In the genomic region with DNA sequence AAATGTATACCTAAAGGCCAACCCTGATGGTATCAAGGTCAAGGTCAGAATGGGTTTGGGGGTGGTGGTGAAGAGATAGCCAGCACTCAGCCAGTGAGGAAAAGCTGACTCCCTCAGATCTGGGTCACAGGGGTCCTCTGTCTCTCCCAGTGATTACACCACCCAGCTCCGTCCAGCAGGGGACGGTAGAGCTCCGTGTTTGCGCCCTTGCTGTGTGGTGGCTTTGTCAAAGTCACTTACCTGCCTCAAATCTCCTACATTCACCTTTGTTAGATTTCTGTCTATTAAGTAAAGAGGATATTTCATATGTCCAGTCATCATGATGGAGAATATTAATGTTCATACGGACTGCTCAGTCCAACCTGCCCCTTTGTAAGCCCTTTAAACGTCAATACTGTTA, we compare ENCODE assay signal across 9 mouse cellular contexts. TPM values are rescaled to one million over a fixed set of nuclear protein-coding genes. Genes with fewer than 3 reads are reported as not detected.
DNase-seq lines count a peak whose midpoint lies in the region; ATAC-seq and TF ChIP-seq lines count a peak whose summit lies in the region.
"Had no signal": no experiment of that assay in that cellular context is flagged by ENCODE, and none has a peak within 500 bp of the region (broad histone marks: within the 10 kb centered on the region; RNA-seq: fewer than 3 reads in every experiment).

No protein-coding gene starts in this region.

- no peak overlapping the region for H3K4me3 ChIP-seq in gastrocnemius, adult 2 months
- no peak overlapping the region for H3K4me3 ChIP-seq in bone marrow, adult 2 months (replicated peaks; ENCODE audit: control insufficient read depth, low read depth, low read length)
- H3K4me3 ChIP-seq in hindbrain, postnatal 0 days (ENCODE audit: low read length), result no peak overlapping the region
- H3K4me3 ChIP-seq: limb, embryonic 12.5 days had no signal

- H3K36me3 ChIP-seq in hindbrain, postnatal 0 days (ENCODE audit: insufficient read depth, low read length), result no peaks in the 10 kb centered on the region
- H3K36me3 ChIP-seq: limb, embryonic 12.5 days had no signal

- no peaks in the 10 kb centered on the region; the same call in 1 of the 2 replicates for H3K4me1 ChIP-seq in bone marrow, adult 2 months (ENCODE audit: control insufficient read depth, insufficient read depth, low read length)
- H3K4me1 ChIP-seq in hindbrain, postnatal 0 days (ENCODE audit: insufficient read depth, low read length), result no peaks in the 10 kb centered on the region

- no peak for ATAC-seq in hindbrain, postnatal 0 days

- TF ChIP-seq POLR2A in bone marrow, adult 2 months (IDR thresholded peaks at IDR 0.05; ENCODE audit: borderline replicate concordance, control insufficient read depth, low read depth, low read length), result no peak

- TF ChIP-seq CTCF in gastrocnemius, adult 2 months (IDR thresholded peaks at IDR 0.05), result peak; percentile 98
- TF ChIP-seq CTCF in bone marrow, adult 2 months (IDR thresholded peaks at IDR 0.05; ENCODE audit: control insufficient read depth, insufficient read depth, low read length), result peak; percentile 77
- TF ChIP-seq CTCF in hindbrain, postnatal 0 days (IDR thresholded peaks at IDR 0.05; ENCODE audit: low read depth), result peak; percentile 91

- no peak overlapping the region for H3K9ac ChIP-seq in hindbrain, postnatal 0 days (replicated peaks; ENCODE audit: low read length)
- H3K9ac ChIP-seq: limb, embryonic 12.5 days had no signal

- no peaks in the 10 kb centered on the region for H3K27me3 ChIP-seq in hindbrain, postnatal 0 days (ENCODE audit: insufficient read depth, low read length)
- H3K27me3 ChIP-seq: limb, embryonic 12.5 days had no signal

- DNase-seq in gastrocnemius, adult 2 months, result peak; percentile 52
- DNase-seq in gastrocnemius, adult 8-10 months (ENCODE audit: low spot score in 2 of 2), result no peak
- peak; percentile 37 to 43 for DNase-seq in right cerebral cortex, adult 2 months (ENCODE audit: low spot score in 2 of 2)
- DNase-seq in right cerebral cortex, adult 18-20 months, result no peak
- DNase-seq in hindbrain, postnatal 0 days (ENCODE audit: low spot score), result peak; percentile 49
- peak; percentile 69 for DNase-seq in lung, postnatal 36 days
- DNase-seq in MN1 (ENCODE audit: low spot score), result no peak

- no peak overlapping the region for H3K27ac ChIP-seq in gastrocnemius, adult 2 months
- no peak overlapping the region for H3K27ac ChIP-seq in bone marrow, adult 2 months (ENCODE audit: control insufficient read depth, insufficient read depth, low read depth, low read length, poor library complexity)
- no peak overlapping the region for H3K27ac ChIP-seq in hindbrain, postnatal 0 days
- H3K27ac ChIP-seq: limb, embryonic 12.5 days had no signal

- no peak overlapping the region for H3K4me2 ChIP-seq in hindbrain, postnatal 0 days (ENCODE audit: low read depth, low read length)
- H3K4me2 ChIP-seq: limb, embryonic 12.5 days had no signal

- H3K9me3 ChIP-seq in hindbrain, postnatal 0 days (ENCODE audit: low read length), result no peaks in the 10 kb centered on the region
- H3K9me3 ChIP-seq: limb, embryonic 12.5 days had no signal

- 46% methylated on average over 6 of the region's 6 CpGs for WGBS in bone marrow, adult 2 months
- 25% methylated on average over 6 of the region's 6 CpGs for WGBS in hindbrain, postnatal 0 days

- intact Hi-C loops in gastrocnemius, adult 2 months (cut with DNase I), result loop anchor here (2.0 kb wide), 1 partner anchor 379 kb away; no protein-coding TSS in a partner anchor

RNA-seq across cellular contexts. Expression of a gene that starts 19.5 kb away (rescaled TPM):
- total RNA-seq in gastrocnemius, adult 2 months (2021), result under 1 TPM; 0.15 to 0.47 TPM
- under 1 TPM in 2 of 4 experiments, not detected in 2; 0.38 to 0.49 TPM for total RNA-seq in gastrocnemius, adult 8-10 months (2022)
- 0.56 and 2.3 TPM in 2 replicates for polyA plus RNA-seq in bone marrow, adult 2 months (2011; ENCODE audit: insufficient read depth, insufficient read length, low replicate concordance, missing spikeins)
- total RNA-seq in hindbrain, postnatal 0 days (2014; rRNA removed), result 14.8 and 16.1 TPM in 2 replicates
- 3.6 and 3.9 TPM in 2 replicates for polyA plus RNA-seq in hindbrain, postnatal 0 days (2015; fragmentation: Nextera tagmentation; extraction: Ambion mirVana)

Comparison
In these comparisons a context has a peak if more than half of its experiments do, and no peak if none do; other contexts are left out.
1. DNase-seq: peak in gastrocnemius, adult 2 months (single experiment), right cerebral cortex, adult 2 months (2 of 2), hindbrain, postnatal 0 days (single experiment) and lung, postnatal 36 days (single experiment); none in gastrocnemius, adult 8-10 months (0 of 2), right cerebral cortex, adult 18-20 months (single experiment) and MN1 (single experiment).
2. RNA of a gene that starts 19.5 kb away (total RNA-seq): 14.8 to 16.1 TPM in hindbrain, postnatal 0 days; 0.15 to 0.47 TPM in gastrocnemius, adult 2 months and 0.38 to 0.49 TPM in gastrocnemius, adult 8-10 months; every median in the first group is over 10 times any median in the second.
3. Peak in every context shown above with its lines, with median percentiles within 50 percentile points of each other: CTCF ChIP-seq.